Mouse (Mus musculus) olfactory bulb, adult 2 months (tissue): ENCODE results near the gene Pld1.

Experiments used
- CTCF ChIP-seq: fragments of 200-500 bp; IDR thresholded peaks from 2 replicates; pipeline ENCODE4 v1.5.1; 2012; ENCODE audit warnings: low read depth, mild to moderate bottlenecking, low read length, moderate library complexity; ENCODE audit not compliant: insufficient read depth
- POLR2A ChIP-seq: fragments of 200-500 bp; IDR thresholded peaks from 2 replicates; pipeline ENCODE4 v1.6.1; 2012; ENCODE audit warnings: mild to moderate bottlenecking, low read depth, low read length, moderate library complexity; ENCODE audit not compliant: insufficient read depth

DNA sequence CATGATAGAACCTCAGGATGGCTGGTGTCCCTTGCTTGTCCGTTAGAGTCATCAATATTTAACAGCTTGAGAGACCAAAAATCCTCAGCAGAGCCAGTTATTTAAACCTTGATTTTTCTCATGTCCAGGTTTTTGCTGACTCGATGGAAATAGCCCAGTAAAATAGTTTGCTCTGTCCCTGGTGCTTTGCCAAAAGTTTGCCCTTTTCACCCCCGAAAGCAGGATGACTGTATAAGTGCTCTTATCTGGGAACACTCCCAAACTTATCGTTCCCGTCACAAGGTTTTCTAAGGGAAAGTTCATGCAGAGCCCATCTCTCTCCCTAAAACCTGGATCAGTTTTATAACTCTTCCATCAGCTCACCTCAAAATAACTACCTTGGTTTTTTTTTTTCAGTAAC lies 173.0 kb downstream of the Pld1 start:
- TF ChIP-seq CTCF = no peak
- TF ChIP-seq POLR2A = no peak
